Mouse (Mus musculus) induced T-regulatory cell, adult 2 months (primary cell): Measurements from ENCODE around the gene Gm20662.

Source experiments
- DNase-seq: peaks from one replicate; pipeline ENCODE4 v3.0.0-alpha.2; 2012; ENCODE audit warnings: low read depth

Gene Gm20662

DNA sequence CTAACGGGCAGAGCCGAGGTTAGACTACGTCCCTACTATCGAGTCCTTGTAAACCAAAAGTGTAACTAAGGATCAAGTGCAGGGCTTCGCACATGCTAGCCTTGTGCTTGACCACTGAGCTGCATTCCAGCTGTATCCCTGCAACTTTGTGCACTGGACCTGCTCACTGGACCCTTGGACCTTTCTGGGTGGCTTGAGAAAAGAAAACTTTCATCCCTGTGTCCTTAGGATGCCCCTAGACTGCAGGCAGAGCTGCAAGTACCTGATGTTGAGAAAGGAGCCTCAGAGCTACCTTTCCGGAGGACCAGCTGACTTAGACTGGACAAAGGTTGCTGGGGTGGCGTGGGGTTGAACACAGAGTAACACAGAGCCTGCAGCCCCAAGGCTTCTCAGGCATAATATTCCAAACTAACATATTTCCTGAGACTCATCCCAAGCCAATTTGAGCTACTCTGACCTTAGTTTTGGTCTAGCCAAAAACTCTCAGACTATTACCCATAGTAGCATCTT lies 94.5 kb downstream of the Gm20662 start:
- DNase-seq = no peak

DNA sequence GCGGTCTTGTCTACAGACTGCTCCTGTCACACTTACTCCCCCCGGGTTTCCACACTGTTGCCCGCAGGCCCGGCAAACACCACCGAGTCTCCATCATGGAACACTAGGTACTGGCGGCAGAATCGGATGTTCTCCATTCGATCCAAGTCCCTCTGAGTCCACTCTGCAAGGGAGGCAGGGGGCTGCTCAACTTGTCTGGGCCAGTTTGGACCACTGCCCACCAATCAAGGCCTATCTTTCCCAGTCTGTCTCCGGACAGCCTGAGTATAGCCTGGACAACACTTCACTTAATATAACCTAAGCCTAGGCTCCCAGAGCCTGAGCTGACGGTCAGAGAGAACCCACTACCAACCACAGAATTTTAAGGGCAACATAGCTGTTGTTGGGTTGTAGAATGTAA lies 97.4 kb downstream of the Gm20662 start:
- no peak for DNase-seq

DNA sequence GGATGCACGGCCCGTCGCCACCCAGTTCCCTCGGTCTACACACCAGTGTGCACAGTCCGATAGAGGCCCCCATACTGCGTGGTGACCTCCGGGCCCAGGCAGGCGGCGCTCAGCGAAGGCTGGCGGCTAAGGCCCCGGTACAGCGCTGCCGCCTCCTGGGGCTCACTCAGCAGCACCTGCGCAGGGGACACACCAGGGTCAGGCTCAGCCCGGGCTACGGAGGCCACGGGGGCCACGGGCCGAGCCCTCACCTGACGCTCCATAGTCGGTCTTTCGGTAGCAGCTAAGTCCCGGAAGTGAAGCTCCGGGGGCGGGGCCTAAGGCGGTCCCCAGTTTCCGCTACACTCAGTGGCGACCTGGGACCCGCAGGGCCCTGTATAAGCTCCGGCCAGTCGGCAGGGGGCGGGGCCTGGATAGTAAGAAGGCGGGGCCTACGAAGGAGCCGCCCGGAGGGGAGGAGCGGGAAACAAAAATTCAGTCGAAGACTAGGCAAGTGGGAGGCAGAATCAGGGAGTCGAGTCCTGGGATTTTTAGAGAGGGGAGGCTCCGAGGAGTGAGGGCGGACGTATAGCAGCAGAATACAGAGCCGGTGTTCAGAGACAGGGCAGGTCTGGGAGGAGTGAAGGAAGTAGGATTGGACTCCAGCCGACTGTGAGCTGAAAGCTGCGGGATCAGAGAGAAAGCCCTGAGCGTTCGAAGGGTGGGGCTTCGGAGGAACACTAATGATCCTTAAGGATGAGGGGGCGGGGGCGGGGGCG lies 98.2 kb downstream of the Gm20662 start, which contains the start of gene Apeh:
Apeh (minus strand) TSS at position 423 of the 758 bp plus-strand sequence.
- DNase-seq = peak; percentile 97
